Mouse (Mus musculus): ENCODE measurements around the gene Rap2b. TPM values are rescaled to one million over a fixed set of nuclear protein-coding genes. Genes with fewer than 3 reads are reported as not detected.
A peak's percentile ranks its signal among the peaks of the same experiment; 100 is the strongest.

The Rap2b gene
- polyA plus RNA-seq (2015; fragmentation: Nextera tagmentation; extraction: Ambion mirVana), result 12.7 and 12.8 TPM in 2 replicates

- Histone ChIP-seq H3K27me3 (no peaks in the 10 kb centered on the region), H3K4me1 (peaks cover 13% of the 10 kb centered on the region), H3K27ac (no peak within 1 kb of the TSS), H3K36me3 (no peaks in the 10 kb centered on the region), H3K9ac (no peak within 1 kb of the TSS), H3K4me2 (replicated peaks) (peak within 1 kb of the TSS; percentile 87; the same call in 1 of the 2 replicates), H3K9me3 (no peaks in the 10 kb centered on the region), H3K4me3 (peak within 1 kb of the TSS; percentile 89)
- ATAC-seq (ENCODE audit: low FRiP score, low read depth), result no peak
- WGBS, result 90% methylated on average over 1 of the region's 1 CpGs
These were observed at the start of gene Rap2b for GRCm38 (mm10) chr3:61361338-61361737. TSS of gene Rap2b (plus strand) at chr3:61361638.

GRCm38 (mm10) chr3:61315002-61315401 is 46.4 kb upstream of the Rap2b start:
- Histone ChIP-seq H3K9ac (no peak overlapping the region), H3K36me3 (no peaks in the 10 kb centered on the region), H3K4me2 (replicated peaks) (no peak overlapping the region), H3K9me3 (no peaks in the 10 kb centered on the region), H3K27ac (no peak overlapping the region), H3K27me3 (no peaks in the 10 kb centered on the region), H3K4me3 (no peak overlapping the region), H3K4me1 (no peaks in the 10 kb centered on the region)
- WGBS, result 76% methylated on average over 2 of the region's 2 CpGs
- no peak for ATAC-seq (ENCODE audit: low FRiP score, low read depth)

GRCm38 (mm10) chr3:61320031-61320430 is 41.4 kb upstream of the Rap2b start:
- no peaks in the 10 kb centered on the region for H3K36me3 ChIP-seq
- H3K4me2 ChIP-seq (replicated peaks), result no peak overlapping the region
- H3K4me1 ChIP-seq, result no peaks in the 10 kb centered on the region
- no peak overlapping the region for H3K27ac ChIP-seq
- no peaks in the 10 kb centered on the region for H3K27me3 ChIP-seq
- no peaks in the 10 kb centered on the region for H3K9me3 ChIP-seq
- no peak overlapping the region for H3K4me3 ChIP-seq
- H3K9ac ChIP-seq, result no peak overlapping the region
- WGBS, result 79% methylated on average over 2 of the region's 2 CpGs
- ATAC-seq (ENCODE audit: low FRiP score, low read depth), result no peak

GRCm38 (mm10) chr3:61321632-61322031 is 39.8 kb upstream of the Rap2b start:
- Histone ChIP-seq H3K4me3 (no peak overlapping the region), H3K27me3 (no peaks in the 10 kb centered on the region), H3K4me1 (no peaks in the 10 kb centered on the region), H3K4me2 (replicated peaks) (no peak overlapping the region), H3K36me3 (no peaks in the 10 kb centered on the region), H3K9me3 (no peaks in the 10 kb centered on the region), H3K27ac (no peak overlapping the region), H3K9ac (no peak overlapping the region)
- WGBS, result 88% methylated on average over 6 of the region's 6 CpGs
- ATAC-seq (ENCODE audit: low FRiP score, low read depth), result no peak

GRCm38 (mm10) chr3:61336205-61336604 is 25.2 kb upstream of the Rap2b start:
- Histone ChIP-seq H3K27ac (no peak overlapping the region), H3K27me3 (no peaks in the 10 kb centered on the region), H3K36me3 (no peaks in the 10 kb centered on the region), H3K9me3 (no peaks in the 10 kb centered on the region), H3K9ac (no peak overlapping the region), H3K4me1 (no peaks in the 10 kb centered on the region), H3K4me2 (replicated peaks) (no peak overlapping the region), H3K4me3 (no peak overlapping the region)
- ATAC-seq (ENCODE audit: low FRiP score, low read depth), result no peak
- 51% methylated on average over 2 of the region's 2 CpGs for WGBS

GRCm38 (mm10) chr3:61337230-61337629 is 24.2 kb upstream of the Rap2b start:
- H3K4me2 ChIP-seq (replicated peaks), result no peak overlapping the region
- 81% methylated on average over 3 of the region's 3 CpGs for WGBS
- H3K4me3 ChIP-seq, result no peak overlapping the region
- H3K27me3 ChIP-seq, result no peaks in the 10 kb centered on the region
- H3K27ac ChIP-seq, result no peak overlapping the region
- H3K4me1 ChIP-seq, result no peaks in the 10 kb centered on the region
- no peaks in the 10 kb centered on the region for H3K9me3 ChIP-seq
- no peak overlapping the region for H3K9ac ChIP-seq
- ATAC-seq (ENCODE audit: low FRiP score, low read depth), result no peak
- no peaks in the 10 kb centered on the region for H3K36me3 ChIP-seq

- no peak for ATAC-seq (ENCODE audit: low FRiP score, low read depth)
- no peak overlapping the region for H3K4me2 ChIP-seq (replicated peaks)
- H3K4me1 ChIP-seq, result no peaks in the 10 kb centered on the region
- no peaks in the 10 kb centered on the region for H3K9me3 ChIP-seq
- no peaks in the 10 kb centered on the region for H3K36me3 ChIP-seq
- no peak overlapping the region for H3K4me3 ChIP-seq
- no peaks in the 10 kb centered on the region for H3K27me3 ChIP-seq
- no peak overlapping the region for H3K9ac ChIP-seq
- no peak overlapping the region for H3K27ac ChIP-seq
- WGBS, result 90% methylated on average over 5 of the region's 5 CpGs
These were observed 21.1 kb upstream of the Rap2b start for GRCm38 (mm10) chr3:61340321-61340720.

- ATAC-seq (ENCODE audit: low FRiP score, low read depth), result no peak
- no peaks in the 10 kb centered on the region for H3K36me3 ChIP-seq
- H3K4me1 ChIP-seq, result no peaks in the 10 kb centered on the region
- H3K4me2 ChIP-seq (replicated peaks), result no peak overlapping the region
- no peaks in the 10 kb centered on the region for H3K9me3 ChIP-seq
- H3K9ac ChIP-seq, result no peak overlapping the region
- WGBS, result 79% methylated on average over 7 of the region's 7 CpGs
- no peak overlapping the region for H3K4me3 ChIP-seq
- no peak overlapping the region for H3K27ac ChIP-seq
- H3K27me3 ChIP-seq, result no peaks in the 10 kb centered on the region
These were observed 17.4 kb upstream of the Rap2b start for GRCm38 (mm10) chr3:61344031-61344430.

- no peak for ATAC-seq (ENCODE audit: low FRiP score, low read depth)
- no peaks in the 10 kb centered on the region for H3K27me3 ChIP-seq
- H3K27ac ChIP-seq, result no peak overlapping the region
- H3K4me3 ChIP-seq, result no peak overlapping the region
- WGBS, result 7% methylated on average over 1 of the region's 1 CpGs
- H3K9ac ChIP-seq, result no peak overlapping the region
- H3K4me1 ChIP-seq, result no peaks in the 10 kb centered on the region
- H3K4me2 ChIP-seq (replicated peaks), result no peak overlapping the region
- H3K9me3 ChIP-seq, result no peaks in the 10 kb centered on the region
- no peaks in the 10 kb centered on the region for H3K36me3 ChIP-seq
These were observed 15.8 kb upstream of the Rap2b start for GRCm38 (mm10) chr3:61345636-61346035.

GRCm38 (mm10) chr3:61348036-61348614 is 13.3 kb upstream of the Rap2b start:
- 81% methylated on average over 4 of the region's 4 CpGs for WGBS
- Histone ChIP-seq H3K4me3 (no peak overlapping the region), H3K36me3 (no peaks in the 10 kb centered on the region), H3K9me3 (no peaks in the 10 kb centered on the region), H3K27ac (no peak overlapping the region), H3K27me3 (no peaks in the 10 kb centered on the region), H3K4me1 (no peaks in the 10 kb centered on the region), H3K4me2 (replicated peaks) (no peak overlapping the region), H3K9ac (no peak overlapping the region)
- ATAC-seq (ENCODE audit: low FRiP score, low read depth), result no peak

GRCm38 (mm10) chr3:61349433-61349832 is 12.0 kb upstream of the Rap2b start:
- Histone ChIP-seq H3K27me3 (no peaks in the 10 kb centered on the region), H3K4me1 (no peaks in the 10 kb centered on the region), H3K9ac (no peak overlapping the region), H3K4me3 (no peak overlapping the region), H3K27ac (no peak overlapping the region), H3K9me3 (no peaks in the 10 kb centered on the region), H3K36me3 (no peaks in the 10 kb centered on the region), H3K4me2 (replicated peaks) (no peak overlapping the region)
- WGBS, result 72% methylated on average over 1 of the region's 1 CpGs
- no peak for ATAC-seq (ENCODE audit: low FRiP score, low read depth)

- WGBS, result 79% methylated on average over 1 of the region's 1 CpGs
- no peaks in the 10 kb centered on the region for H3K36me3 ChIP-seq
- no peaks in the 10 kb centered on the region for H3K9me3 ChIP-seq
- no peak for ATAC-seq (ENCODE audit: low FRiP score, low read depth)
- peaks cover 3% of the 10 kb centered on the region; the same call in 1 of the 2 replicates for H3K4me1 ChIP-seq
- H3K4me2 ChIP-seq (replicated peaks), result no peak overlapping the region
- no peak overlapping the region for H3K27ac ChIP-seq
- H3K4me3 ChIP-seq, result no peak overlapping the region
- H3K27me3 ChIP-seq, result no peaks in the 10 kb centered on the region
- no peak overlapping the region for H3K9ac ChIP-seq
These were observed 6.0 kb upstream of the Rap2b start for GRCm38 (mm10) chr3:61355464-61355863.

- ATAC-seq (ENCODE audit: low FRiP score, low read depth), result no peak
- WGBS, result 63% methylated on average over 6 of the region's 6 CpGs
These were observed 3.3 kb upstream of the Rap2b start for GRCm38 (mm10) chr3:61358107-61358506.

More at GRCm38 (mm10) chr3:61358107-61358506, 3.3 kb upstream of the Rap2b start:
- peaks cover 8% of the 10 kb centered on the region; the same call in 1 of the 2 replicates for H3K4me1 ChIP-seq
- H3K27ac ChIP-seq, result no peak overlapping the region
- no peak overlapping the region for H3K9ac ChIP-seq
- no peaks in the 10 kb centered on the region for H3K27me3 ChIP-seq
- no peaks in the 10 kb centered on the region for H3K36me3 ChIP-seq
- no peak overlapping the region for H3K4me2 ChIP-seq (replicated peaks)
- no peaks in the 10 kb centered on the region for H3K9me3 ChIP-seq
- H3K4me3 ChIP-seq, result no peak overlapping the region
